Mouse (Mus musculus): ENCODE measurements around the gene Psat1. TPM values are rescaled to one million over a fixed set of nuclear protein-coding genes. Genes with fewer than 3 reads are reported as not detected.

Gene Psat1
- polyA plus RNA-seq (2012; rRNA removed): 1.5 and 1.8 TPM in 2 replicates

- WGBS: 78% methylated on average over 7 of the region's 7 CpGs
- Histone ChIP-seq H3K27ac (ENCODE audit: insufficient read depth, low read depth, low read length) (no peak within 1 kb of the TSS), H3K4me1 (ENCODE audit: control insufficient read depth, insufficient read depth, insufficient read length, low read length) (no peaks in the 10 kb centered on the region), H3K36me3 (ENCODE audit: control insufficient read depth, insufficient read depth, low read length) (no peaks in the 10 kb centered on the region), H3K4me3 (ENCODE audit: low read depth, low read length) (no peak within 1 kb of the TSS), H3K27me3 (ENCODE audit: control insufficient read depth, insufficient read depth, low read length) (no peaks in the 10 kb centered on the region)
- TF ChIP-seq CTCF (IDR thresholded peaks at IDR 0.05; ENCODE audit: extremely low read depth, insufficient read length, insufficient replicate concordance, low read depth, low read length) (no peak), POLR2A (IDR thresholded peaks at IDR 0.05; ENCODE audit: low read depth, low read length) (no peak)
Measured at GRCm38 (mm10) chr19:15947237-15947636, at the start of gene Psat1. Psat1 (minus strand) TSS chr19:15947337.

GRCm38 (mm10) chr19:15990102-15990501, 43.0 kb upstream of the Psat1 start:
- WGBS: 61% methylated on average over 1 of the region's 1 CpGs

DNA sequence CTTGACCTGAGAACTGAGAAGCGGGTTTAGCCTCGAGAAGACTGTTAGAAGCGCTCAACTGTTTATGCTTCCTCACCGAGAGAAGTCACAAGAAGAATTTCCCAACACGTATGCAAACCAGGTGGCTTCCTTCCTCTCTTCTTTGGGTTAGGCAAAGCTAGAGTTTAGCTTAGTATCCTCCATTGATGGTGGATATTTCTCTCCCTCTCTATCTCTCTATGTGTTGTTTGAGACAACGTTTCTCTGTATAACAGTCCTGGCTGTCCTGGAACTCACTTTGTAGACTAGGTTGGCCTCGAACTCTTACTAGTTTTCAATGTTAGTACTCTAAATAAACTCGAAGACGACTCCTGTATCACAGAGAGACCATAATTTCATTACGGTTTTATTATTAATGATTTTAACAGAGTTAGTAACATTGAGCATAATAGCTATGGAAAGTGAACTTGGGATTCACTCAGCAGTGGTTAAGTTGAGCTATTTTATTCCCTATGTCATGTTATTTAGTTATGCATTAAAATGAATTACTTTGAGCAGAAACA, 38.1 kb upstream of the Psat1 start:
- Histone ChIP-seq H3K4me3 (ENCODE audit: low read depth, low read length) (peak overlapping the region; percentile 66), H3K27me3 (ENCODE audit: control insufficient read depth, insufficient read depth, low read length) (no peaks in the 10 kb centered on the region), H3K27ac (ENCODE audit: insufficient read depth, low read depth, low read length) (no peak overlapping the region), H3K4me1 (ENCODE audit: control insufficient read depth, insufficient read depth, insufficient read length, low read length) (no peaks in the 10 kb centered on the region), H3K36me3 (ENCODE audit: control insufficient read depth, insufficient read depth, low read length) (no peaks in the 10 kb centered on the region)
- 31% methylated on average over 10 of the region's 10 CpGs for WGBS
- no peak for TF ChIP-seq CTCF (IDR thresholded peaks at IDR 0.05; ENCODE audit: extremely low read depth, insufficient read length, insufficient replicate concordance, low read depth, low read length)
- TF ChIP-seq POLR2A (IDR thresholded peaks at IDR 0.05; ENCODE audit: low read depth, low read length): no peak

More at GRCm38 (mm10) chr19:15990102-15990501, 43.0 kb upstream of the Psat1 start:
- Histone ChIP-seq H3K36me3 (ENCODE audit: control insufficient read depth, insufficient read depth, low read length) (no peaks in the 10 kb centered on the region), H3K4me3 (ENCODE audit: low read depth, low read length) (no peak overlapping the region), H3K27me3 (ENCODE audit: control insufficient read depth, insufficient read depth, low read length) (no peaks in the 10 kb centered on the region), H3K27ac (ENCODE audit: insufficient read depth, low read depth, low read length) (no peak overlapping the region), H3K4me1 (ENCODE audit: control insufficient read depth, insufficient read depth, insufficient read length, low read length) (no peaks in the 10 kb centered on the region)
- TF ChIP-seq CTCF (IDR thresholded peaks at IDR 0.05; ENCODE audit: extremely low read depth, insufficient read length, insufficient replicate concordance, low read depth, low read length) (no peak), POLR2A (IDR thresholded peaks at IDR 0.05; ENCODE audit: low read depth, low read length) (no peak)

GRCm38 (mm10) chr19:15984449-15985171, 37.5 kb upstream of the Psat1 start, which contains the start of gene Cep78:
Cep78 (minus strand) TSS chr19:15984989.
- Histone ChIP-seq H3K27ac (ENCODE audit: insufficient read depth, low read depth, low read length) (no peak within 1 kb of the TSS), H3K27me3 (ENCODE audit: control insufficient read depth, insufficient read depth, low read length) (no peaks in the 10 kb centered on the region), H3K36me3 (ENCODE audit: control insufficient read depth, insufficient read depth, low read length) (no peaks in the 10 kb centered on the region), H3K4me1 (ENCODE audit: control insufficient read depth, insufficient read depth, insufficient read length, low read length) (no peaks in the 10 kb centered on the region), H3K4me3 (ENCODE audit: low read depth, low read length) (peak within 1 kb of the TSS; percentile 66)
- WGBS: under 1% methylated on average over 88 of the region's 88 CpGs
- TF ChIP-seq POLR2A (IDR thresholded peaks at IDR 0.05; ENCODE audit: low read depth, low read length): peak; percentile 39; the same call in 1 of the 2 replicates
- no peak for TF ChIP-seq CTCF (IDR thresholded peaks at IDR 0.05; ENCODE audit: extremely low read depth, insufficient read length, insufficient replicate concordance, low read depth, low read length)

DNA sequence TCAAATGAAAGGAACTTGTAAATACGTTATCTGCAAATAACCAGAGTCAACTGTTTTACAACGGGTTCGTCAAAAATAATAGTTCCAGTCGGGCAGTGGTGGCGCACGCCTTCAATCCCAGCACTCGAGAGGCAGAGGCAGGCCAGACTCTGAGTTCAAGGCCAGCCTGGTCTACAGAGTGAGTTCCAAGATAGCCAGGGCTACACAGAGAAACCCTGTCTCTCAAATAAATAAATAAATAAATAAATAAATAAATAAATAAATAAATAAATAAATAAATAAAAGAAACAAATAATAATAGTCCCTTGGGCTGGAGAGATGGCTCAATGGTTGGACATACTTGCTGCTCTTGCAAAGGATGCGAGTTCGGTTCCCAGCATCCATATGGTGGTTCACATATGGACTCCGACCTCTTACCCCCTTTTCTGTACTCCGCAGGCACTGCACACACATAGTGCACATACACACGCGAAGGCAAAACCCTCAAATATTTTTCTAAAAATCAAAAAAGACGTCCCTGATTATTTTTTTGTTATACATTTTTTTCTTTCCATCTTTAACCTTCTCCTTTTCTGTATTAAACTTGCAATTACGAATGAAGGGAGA, 36.7 kb upstream of the Psat1 start:
- Histone ChIP-seq H3K36me3 (ENCODE audit: control insufficient read depth, insufficient read depth, low read length) (no peaks in the 10 kb centered on the region), H3K27ac (ENCODE audit: insufficient read depth, low read depth, low read length) (no peak overlapping the region), H3K4me3 (ENCODE audit: low read depth, low read length) (peak overlapping the region; percentile 66; the same call in 1 of the 2 replicates), H3K27me3 (ENCODE audit: control insufficient read depth, insufficient read depth, low read length) (no peaks in the 10 kb centered on the region), H3K4me1 (ENCODE audit: control insufficient read depth, insufficient read depth, insufficient read length, low read length) (no peaks in the 10 kb centered on the region)
- WGBS: 50% methylated on average over 15 of the region's 15 CpGs
- TF ChIP-seq POLR2A (IDR thresholded peaks at IDR 0.05; ENCODE audit: low read depth, low read length): no peak
- TF ChIP-seq CTCF (IDR thresholded peaks at IDR 0.05; ENCODE audit: extremely low read depth, insufficient read length, insufficient replicate concordance, low read depth, low read length): no peak

DNA sequence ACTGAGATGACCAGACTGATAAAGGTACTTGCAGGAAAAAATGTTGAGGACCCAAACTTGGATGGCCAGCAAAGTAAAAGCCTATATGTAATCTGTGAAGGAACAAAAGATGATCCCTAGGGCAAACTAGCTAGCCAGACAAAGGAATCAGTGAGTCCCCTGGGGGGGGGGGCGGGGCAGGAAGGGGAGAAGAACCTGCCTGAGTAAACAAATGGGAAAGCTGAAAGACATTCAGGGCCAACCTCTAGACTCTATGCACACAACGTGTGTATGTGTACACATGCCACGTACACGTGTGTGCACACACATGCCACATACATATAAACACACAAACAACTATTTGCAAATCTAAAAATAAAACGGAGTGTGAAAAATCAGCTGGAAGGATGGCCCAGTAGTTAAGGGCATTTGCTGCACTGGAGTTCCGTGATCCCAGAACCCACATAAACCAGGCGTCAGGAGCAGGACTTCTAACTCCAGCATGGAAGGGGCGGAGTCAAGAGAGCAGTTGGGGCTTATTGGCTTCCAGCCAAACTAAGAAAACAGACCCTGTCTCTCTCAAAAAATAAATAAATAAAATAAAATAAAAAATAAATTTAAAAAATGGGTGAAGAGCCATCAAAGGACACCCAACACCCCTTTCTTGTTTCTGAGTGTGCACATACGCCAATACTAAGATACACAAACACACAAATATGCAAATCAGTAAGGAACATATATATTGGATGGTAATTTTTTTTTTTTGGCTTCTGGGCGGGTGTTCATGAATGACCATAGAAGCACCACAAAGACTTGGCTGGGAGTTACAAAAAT, 36.0 kb upstream of the Psat1 start:
- TF ChIP-seq POLR2A (IDR thresholded peaks at IDR 0.05; ENCODE audit: low read depth, low read length) (no peak), CTCF (IDR thresholded peaks at IDR 0.05; ENCODE audit: extremely low read depth, insufficient read length, insufficient replicate concordance, low read depth, low read length) (no peak)
- Histone ChIP-seq H3K27me3 (ENCODE audit: control insufficient read depth, insufficient read depth, low read length) (no peaks in the 10 kb centered on the region), H3K4me1 (ENCODE audit: control insufficient read depth, insufficient read depth, insufficient read length, low read length) (no peaks in the 10 kb centered on the region), H3K27ac (ENCODE audit: insufficient read depth, low read depth, low read length) (no peak overlapping the region), H3K4me3 (ENCODE audit: low read depth, low read length) (no peak overlapping the region), H3K36me3 (ENCODE audit: control insufficient read depth, insufficient read depth, low read length) (0 out of 2 replicates have a peak, but pooled peaks cover 2% of the 10 kb centered on the region)
- 77% methylated on average over 10 of the region's 10 CpGs for WGBS
